In genomic region chr5:31576539-31576975, GRCm38 (mm10) we compare ENCODE assay signal across 9 mouse cellular contexts. TPM values are rescaled to one million over a fixed set of nuclear protein-coding genes. Genes with fewer than 3 reads are reported as not detected.
DNase-seq lines count a peak whose midpoint lies in the region; ATAC-seq lines count a peak whose summit lies in the region.
"Had no signal": no experiment of that assay in that cellular context is flagged by ENCODE, and none has a peak within 500 bp of the region (broad histone marks: within the 10 kb centered on the region; RNA-seq: fewer than 3 reads in every experiment).

No protein-coding gene starts in this region.

- ATAC-seq in forebrain, embryonic 15.5 days (replicated peaks), result no peak
- ATAC-seq in erythroblast, adult 5-6 weeks (replicated peaks; ENCODE audit: low FRiP score, poor library complexity, severe bottlenecking), result no peak

- H3K27me3 ChIP-seq in forebrain, embryonic 15.5 days, result no peaks in the 10 kb centered on the region
- H3K27me3 ChIP-seq: embryonic facial prominence, embryonic 13.5 days had no signal

- H3K9me3 ChIP-seq in forebrain, embryonic 15.5 days, result no peaks in the 10 kb centered on the region
- H3K9me3 ChIP-seq: embryonic facial prominence, embryonic 13.5 days had no signal

- H3K4me3 ChIP-seq in forebrain, embryonic 15.5 days, result no peak overlapping the region
- H3K4me3 ChIP-seq: embryonic facial prominence, embryonic 13.5 days had no signal

- no peak overlapping the region for H3K4me2 ChIP-seq in forebrain, embryonic 15.5 days (replicated peaks)
- H3K4me2 ChIP-seq: embryonic facial prominence, embryonic 13.5 days had no signal

- 84% methylated on average over 7 of the region's 7 CpGs for WGBS in forebrain, embryonic 15.5 days

- intact Hi-C loops in heart, postnatal 14 days (cut with DNase I), result no loop called here

- DNase-seq in heart, adult 11 months, result peak; percentile 96
- no peak for DNase-seq in heart, postnatal 14 days
- DNase-seq in urinary bladder, postnatal 25 days (ENCODE audit: low spot score), result peak; percentile 42
- no peak for DNase-seq in urinary bladder, postnatal 10 days (ENCODE audit: low spot score)
- DNase-seq in kidney, postnatal 36 days, result peak; percentile 46 to 52
- DNase-seq in embryo, embryonic 9.5 days (ENCODE audit: extremely low spot score), result no peak

- H3K9ac ChIP-seq in forebrain, embryonic 15.5 days (replicated peaks), result no peak overlapping the region
- H3K9ac ChIP-seq: embryonic facial prominence, embryonic 13.5 days had no signal

- H3K36me3 ChIP-seq in forebrain, embryonic 15.5 days, result no peaks in the 10 kb centered on the region
- H3K36me3 ChIP-seq: embryonic facial prominence, embryonic 13.5 days had no signal

- H3K27ac ChIP-seq in forebrain, embryonic 15.5 days (replicated peaks), result no peak overlapping the region
- H3K27ac ChIP-seq: embryonic facial prominence, embryonic 13.5 days had no signal

- no peaks in the 10 kb centered on the region for H3K4me1 ChIP-seq in forebrain, embryonic 15.5 days

RNA-seq across cellular contexts. Expression of gene Mrpl33, which starts 20.2 kb away (rescaled TPM):
- 100 to 1,000 TPM; 280 to 291 TPM for total RNA-seq in heart, postnatal 14 days (2021)
- polyA plus RNA-seq in forebrain, embryonic 15.5 days (2015; fragmentation: Nextera tagmentation; extraction: Ambion mirVana), result 204 and 220 TPM in 2 replicates
- total RNA-seq in erythroblast, adult 5-6 weeks (2015; ENCODE audit: low replicate concordance), result 101 TPM in 2 replicates
- total RNA-seq in erythroblast, adult 5-6 weeks (2017; ENCODE audit: low replicate concordance), result 42.5 and 55.5 TPM in 2 replicates

RNA-seq across cellular contexts. Expression of gene Supt7l, which starts 49.0 kb away (rescaled TPM):
- total RNA-seq in heart, postnatal 14 days (2021), result 10 to 100 TPM; 13.9 to 14.0 TPM
- 29.1 and 29.9 TPM in 2 replicates for polyA plus RNA-seq in forebrain, embryonic 15.5 days (2015; fragmentation: Nextera tagmentation; extraction: Ambion mirVana)
- total RNA-seq in erythroblast, adult 5-6 weeks (2015; ENCODE audit: low replicate concordance), result 11.5 and 13.3 TPM in 2 replicates
- total RNA-seq in erythroblast, adult 5-6 weeks (2017; ENCODE audit: low replicate concordance), result 17.8 and 20.8 TPM in 2 replicates

RNA-seq across cellular contexts. Expression of gene Slc4a1ap, which starts 49.8 kb away (rescaled TPM):
- 10 to 100 TPM; 21.4 to 21.9 TPM for total RNA-seq in heart, postnatal 14 days (2021)
- 33.0 and 36.5 TPM in 2 replicates for polyA plus RNA-seq in forebrain, embryonic 15.5 days (2015; fragmentation: Nextera tagmentation; extraction: Ambion mirVana)
- 27.2 and 58.6 TPM in 2 replicates for total RNA-seq in erythroblast, adult 5-6 weeks (2015; ENCODE audit: low replicate concordance)
- total RNA-seq in erythroblast, adult 5-6 weeks (2017; ENCODE audit: low replicate concordance), result 34.2 and 58.8 TPM in 2 replicates

Comparison
In these comparisons a context has a peak if more than half of its experiments do, and no peak if none do; other contexts are left out.
1. DNase-seq: peak in heart, adult 11 months (single experiment), urinary bladder, postnatal 25 days (single experiment) and kidney, postnatal 36 days (2 of 2); none in heart, postnatal 14 days (0 of 2), urinary bladder, postnatal 10 days (single experiment) and embryo, embryonic 9.5 days (single experiment).